Mouse (Mus musculus) hindlimb bud, embryonic 11.5 days (tissue): ENCODE measurements around the gene Bclaf3.
"Not testable (repeated sequence)": the region's sequence is repeated elsewhere in the genome, so short reads cannot be mapped to it uniquely, and the experiment has no call there.

ENCODE experiments used
- DNase-seq: peaks from one replicate; pipeline ENCODE4 v3.0.0-alpha.2; 2012; ENCODE audit warnings: low read depth, low spot score; ENCODE audit errors: extremely low spot score

Gene Bclaf3

DNA sequence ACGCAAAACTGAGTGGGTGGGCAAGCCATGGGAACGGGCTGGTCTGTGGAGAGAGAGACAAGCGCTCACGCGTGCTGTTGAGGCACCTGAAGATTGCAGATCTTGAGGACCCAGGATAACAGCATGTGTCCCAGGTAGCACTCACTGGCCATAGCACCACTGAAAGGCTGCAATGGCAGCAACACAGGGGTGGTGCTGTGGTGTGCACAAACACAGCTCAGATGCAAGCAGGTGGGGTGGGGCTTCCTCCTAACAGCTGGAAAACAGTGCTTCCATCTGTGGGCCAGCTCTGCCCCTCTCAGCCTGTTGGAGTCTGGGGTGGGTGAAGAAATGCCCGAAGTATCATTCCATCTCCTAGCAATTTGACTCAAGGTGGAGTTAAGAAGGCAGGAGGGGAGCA, at the start of gene Bclaf3:
TSS of gene Bclaf3 (plus strand) at position 301 of the 400 bp plus-strand sequence.
- DNase-seq, result no peak

DNA sequence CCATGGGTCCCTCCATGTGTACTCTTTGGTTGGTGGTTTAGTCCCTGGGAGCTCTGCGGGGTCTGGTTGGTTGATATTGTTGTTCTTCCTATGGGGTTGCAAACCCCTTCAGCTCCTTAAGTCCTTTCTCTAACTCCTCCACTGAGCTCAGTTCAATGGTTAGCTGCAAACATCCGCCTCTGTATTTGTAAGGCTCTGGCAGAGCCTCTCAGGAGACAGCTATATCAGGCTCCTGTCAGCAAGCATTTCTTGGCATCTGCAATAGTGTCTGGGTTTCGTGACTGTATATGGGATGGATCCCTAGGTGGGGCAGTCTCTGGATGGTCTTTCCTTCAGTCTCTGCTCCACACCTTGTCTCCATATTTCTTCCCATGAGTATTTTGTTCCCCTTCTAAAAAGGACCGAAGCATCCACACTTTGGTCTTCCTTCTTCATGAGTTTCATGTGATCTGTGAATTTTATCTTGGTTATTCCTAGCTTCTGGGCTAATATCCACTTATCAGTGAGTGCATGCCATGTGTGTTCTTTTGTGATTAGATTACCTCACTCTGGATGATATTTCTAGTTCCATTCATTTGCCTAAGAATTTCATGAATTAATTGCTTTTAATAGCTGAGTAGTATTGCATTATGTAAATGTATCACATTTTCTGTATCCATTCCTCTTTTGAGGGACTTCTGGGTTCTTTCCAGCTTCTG, 48.1 kb upstream of the Bclaf3 start:
- DNase-seq, result not testable (repeated sequence)

DNA sequence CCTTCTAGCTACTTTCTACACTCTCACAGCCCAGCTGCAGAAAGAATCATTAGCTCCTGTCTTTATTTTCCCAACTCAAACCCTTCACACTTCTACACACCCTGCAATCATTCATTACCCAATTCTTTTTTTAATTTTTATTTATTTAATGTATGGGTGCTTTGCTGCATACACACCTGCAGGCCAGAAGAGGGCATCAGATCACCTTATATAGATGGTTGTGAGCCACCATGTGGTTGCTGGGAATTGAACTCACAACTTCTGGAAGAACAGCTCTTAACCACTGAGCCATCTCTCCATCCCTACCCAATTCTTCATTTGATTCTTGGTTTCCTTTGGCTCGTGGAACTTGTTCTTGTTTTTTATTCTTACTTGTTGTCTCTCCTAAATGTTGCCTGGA, 42.2 kb upstream of the Bclaf3 start:
- no peak for DNase-seq

DNA sequence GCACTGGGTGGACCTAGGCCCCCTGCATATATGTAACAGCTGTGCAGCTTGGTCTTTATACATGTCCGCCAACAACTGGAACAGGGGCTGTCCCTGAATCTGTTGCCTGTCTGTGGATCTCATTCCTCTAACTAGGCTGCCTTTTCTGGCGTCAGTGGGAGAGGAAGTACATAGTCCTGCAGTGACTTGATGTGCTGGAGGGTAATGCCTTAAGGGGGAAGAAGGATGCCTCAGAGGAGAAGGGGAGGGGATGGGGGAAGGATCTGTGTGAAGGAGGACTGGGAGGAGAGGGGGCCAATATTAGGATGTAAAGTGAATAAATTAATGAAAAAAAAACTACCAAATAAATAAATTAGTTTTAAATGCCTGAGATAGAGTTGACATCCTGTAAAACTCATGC, 23.3 kb upstream of the Bclaf3 start:
- DNase-seq, result no peak

DNA sequence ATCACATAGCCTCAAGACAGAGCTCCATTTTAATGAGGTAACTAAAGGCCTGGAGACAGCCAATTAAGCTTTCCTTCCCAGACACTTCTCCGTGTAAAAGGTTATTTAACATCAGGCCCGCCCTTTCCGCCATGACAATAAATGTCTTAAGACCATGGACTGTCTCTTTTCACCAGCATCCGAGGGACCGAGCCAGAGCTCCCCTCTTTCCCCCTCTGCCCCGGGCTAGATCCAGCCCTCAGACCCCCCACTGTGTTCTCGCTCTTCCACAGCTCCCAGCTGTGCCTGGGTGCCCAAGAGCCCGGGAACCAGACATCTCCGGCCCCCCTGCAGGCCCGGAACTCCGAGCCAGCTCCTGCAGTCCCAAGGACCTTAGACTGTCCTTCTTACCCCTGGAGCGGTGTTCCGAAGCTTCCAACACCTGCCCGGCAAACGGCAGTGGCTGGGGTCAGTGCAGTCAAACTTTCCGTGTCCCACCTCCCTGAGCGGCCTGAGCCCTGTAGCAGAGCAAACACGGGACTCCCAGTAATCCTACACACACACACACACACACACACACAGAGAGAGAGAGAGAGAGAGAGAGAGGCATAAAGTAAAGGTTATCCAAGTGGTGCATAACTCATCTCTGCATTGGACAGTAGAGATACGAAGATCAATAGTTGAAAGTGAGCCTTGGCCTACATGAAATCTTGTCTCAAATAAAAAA, 18.0 kb upstream of the Bclaf3 start:
- DNase-seq, result no peak

DNA sequence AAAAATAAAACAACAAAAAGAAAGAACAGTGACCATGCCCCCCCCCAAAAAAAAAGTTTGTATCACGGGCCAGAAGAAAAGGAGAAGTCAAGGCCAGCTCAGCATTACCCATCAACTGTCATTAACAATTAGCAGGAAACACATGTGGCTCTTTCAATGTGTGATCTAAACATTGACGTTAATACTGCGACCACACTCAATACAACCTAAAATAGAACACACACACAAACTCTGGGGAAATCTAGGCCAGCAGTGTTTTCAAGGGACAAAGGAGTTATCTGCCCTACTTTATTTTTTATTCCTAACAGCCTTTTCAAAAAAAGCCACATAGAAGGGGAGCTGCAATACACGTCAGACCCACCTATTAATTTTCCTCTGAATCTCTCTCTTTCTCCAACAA, 17.4 kb upstream of the Bclaf3 start:
- no peak for DNase-seq

DNA sequence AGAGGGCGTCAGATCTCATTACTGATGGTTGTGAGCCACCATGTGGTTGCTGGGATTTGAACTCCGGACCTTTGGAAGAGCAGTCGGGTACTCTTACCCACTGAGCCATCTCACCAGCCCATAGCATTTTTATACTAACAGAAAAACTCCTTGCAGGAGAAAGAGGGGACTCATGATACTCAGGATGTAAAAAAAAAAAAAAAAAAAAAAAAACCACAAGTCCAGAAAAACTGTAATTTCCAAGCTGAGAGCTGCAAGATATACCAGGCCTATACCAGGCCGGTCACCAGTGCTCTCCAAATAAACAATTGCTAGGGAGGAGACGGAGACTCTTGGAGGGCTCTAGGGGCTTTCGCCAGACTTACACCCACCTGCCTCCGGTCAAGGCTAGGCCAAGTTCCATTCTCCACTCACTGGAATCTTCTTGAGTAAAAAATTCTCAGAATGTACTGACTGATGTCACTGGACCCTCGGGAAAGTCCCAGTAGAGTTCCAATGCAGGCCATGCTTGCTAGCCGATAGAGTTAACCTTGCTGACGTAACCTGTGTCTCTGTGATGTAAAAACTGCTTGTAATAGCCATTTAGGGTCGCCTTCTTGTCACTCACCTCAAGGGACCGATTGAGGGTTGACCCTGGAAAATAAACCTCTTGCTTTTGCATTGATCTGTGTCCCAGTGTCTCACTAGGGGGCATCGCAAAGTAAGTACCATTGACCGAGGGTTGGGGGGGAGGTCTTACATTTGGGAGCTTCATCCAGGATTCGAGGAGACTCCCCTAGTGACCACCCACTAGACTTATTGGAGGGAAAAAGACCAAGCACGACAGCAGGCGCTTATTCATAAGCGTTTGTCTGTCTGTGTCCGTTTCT, 16.4 kb upstream of the Bclaf3 start:
- no peak for DNase-seq

DNA sequence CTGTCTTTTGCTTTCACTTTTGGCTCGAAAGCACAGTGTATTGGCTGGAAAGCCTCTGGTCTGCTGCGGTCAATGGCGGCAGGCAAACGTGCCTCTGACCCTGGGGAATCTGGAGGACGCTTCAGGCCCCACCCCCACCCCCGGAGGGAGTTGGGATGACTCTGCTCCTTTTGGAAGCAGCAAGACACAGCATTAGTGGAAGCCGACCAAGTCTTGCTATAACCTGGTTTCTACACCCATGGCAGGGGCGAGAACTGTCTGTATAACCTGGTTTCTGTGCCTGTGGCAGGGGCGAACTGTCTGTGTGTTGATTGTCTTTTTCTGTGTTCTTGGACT, 15.8 kb upstream of the Bclaf3 start:
- no peak for DNase-seq

DNA sequence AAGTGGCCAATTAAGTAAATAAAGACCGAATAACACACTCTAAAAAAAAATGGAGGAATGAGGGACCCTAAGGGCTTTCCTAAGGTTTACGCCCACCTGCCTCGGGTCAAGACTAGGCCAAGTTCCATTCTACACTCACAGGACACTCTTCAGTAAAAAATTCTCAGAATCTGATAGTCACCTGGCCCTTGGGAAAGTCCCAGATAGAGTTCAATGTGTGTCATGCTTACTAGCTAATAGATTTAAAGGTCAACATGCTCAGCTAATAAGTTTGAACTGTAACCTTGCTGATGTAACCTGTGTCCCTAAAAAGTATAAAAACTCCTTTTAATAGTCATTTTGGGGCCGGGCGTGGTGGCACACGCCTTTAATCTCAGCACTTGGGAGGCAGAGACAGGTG, 10.9 kb upstream of the Bclaf3 start:
- no peak for DNase-seq

DNA sequence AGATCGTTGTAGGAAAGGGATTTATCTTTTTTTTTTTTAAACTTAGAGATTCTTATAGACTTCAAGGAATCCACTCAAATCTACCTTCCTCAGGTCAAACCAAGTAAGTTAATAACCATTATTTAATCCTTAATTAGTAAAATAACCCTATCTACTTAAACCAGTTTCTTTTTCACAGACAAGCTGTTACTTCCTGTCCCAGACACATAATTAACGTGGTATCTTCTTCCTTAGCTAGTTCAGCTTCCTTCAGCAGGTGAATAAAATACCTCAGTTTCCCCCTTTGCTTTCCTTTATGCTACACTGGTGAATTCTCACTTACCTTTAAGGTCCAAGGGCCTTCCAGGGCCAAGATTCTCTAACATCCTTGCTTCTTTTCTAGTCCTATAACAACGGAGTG, 4.7 kb upstream of the Bclaf3 start:
- DNase-seq, result no peak

DNA sequence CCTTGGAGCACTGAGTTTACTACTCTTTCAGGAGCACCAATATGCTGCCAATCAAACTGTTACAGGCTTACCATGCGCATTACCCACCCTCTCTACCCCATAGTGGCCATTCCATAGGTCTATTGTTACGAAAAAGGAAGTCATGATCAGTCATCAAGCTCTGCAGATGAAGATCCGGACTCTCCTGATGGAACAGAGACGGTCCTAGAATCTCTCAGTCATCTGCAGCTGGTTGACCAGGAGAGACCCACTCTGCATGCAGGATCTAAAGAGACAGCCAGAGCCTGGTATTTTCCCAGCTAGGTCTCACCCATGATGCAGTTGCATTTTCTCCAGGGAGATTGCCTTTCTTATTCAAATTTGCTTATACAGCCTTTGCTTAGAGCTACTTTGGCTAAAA, 3.8 kb upstream of the Bclaf3 start:
- DNase-seq, result no peak

DNA sequence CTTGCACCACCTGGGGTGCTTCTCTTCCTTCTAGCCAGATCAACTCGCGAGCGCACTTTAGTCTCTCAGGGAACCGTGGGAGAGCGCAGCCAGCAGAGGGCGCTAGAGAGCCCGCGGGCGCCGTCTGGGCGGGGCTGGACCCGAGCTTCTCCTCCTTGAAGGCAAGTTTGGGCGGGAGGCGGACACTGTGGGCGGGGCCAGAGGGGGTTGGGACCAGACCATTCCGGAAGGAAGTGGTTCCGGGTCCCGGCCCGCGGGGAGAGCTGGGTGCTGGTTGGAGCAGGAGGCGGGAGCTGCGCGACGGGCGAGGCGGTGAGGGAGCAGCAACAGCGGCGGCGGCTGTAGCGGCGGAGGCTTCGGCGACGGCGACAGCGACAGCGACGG, 5.9 kb downstream of the Bclaf3 start:
- DNase-seq, result peak; percentile 54

DNA sequence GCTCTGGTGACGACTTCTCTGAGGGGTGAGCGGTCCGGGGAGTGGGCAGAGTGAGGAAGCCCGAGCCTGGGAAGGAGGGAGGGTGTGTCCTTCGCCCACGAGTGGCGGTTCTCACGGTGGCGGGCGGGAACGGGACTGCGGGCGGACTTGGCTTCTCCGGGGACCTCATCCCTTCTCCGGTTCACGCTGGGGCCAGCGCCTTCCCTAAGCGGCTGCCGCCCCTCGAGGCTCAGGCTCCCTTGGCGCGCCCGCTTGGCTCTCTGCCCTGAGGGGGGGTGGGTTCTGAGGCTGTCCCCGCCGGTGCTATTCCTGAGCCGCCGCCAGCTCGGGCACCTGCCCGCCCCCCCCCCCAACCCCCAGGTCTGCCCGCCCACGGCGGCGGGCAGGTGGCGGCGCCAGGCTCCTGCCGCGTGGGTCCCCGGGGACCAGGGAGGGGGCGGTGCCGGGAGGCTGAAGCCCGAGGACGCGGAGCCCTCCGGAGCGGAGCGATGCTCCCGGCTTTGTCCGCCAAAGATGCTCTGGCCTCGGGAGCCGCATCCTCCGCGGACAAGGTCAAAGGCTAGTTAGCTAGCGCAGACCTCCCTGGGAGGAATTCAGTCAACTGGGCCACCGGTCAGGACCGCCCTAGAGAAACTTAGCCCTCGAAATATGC, 6.4 kb downstream of the Bclaf3 start:
- no peak for DNase-seq

DNA sequence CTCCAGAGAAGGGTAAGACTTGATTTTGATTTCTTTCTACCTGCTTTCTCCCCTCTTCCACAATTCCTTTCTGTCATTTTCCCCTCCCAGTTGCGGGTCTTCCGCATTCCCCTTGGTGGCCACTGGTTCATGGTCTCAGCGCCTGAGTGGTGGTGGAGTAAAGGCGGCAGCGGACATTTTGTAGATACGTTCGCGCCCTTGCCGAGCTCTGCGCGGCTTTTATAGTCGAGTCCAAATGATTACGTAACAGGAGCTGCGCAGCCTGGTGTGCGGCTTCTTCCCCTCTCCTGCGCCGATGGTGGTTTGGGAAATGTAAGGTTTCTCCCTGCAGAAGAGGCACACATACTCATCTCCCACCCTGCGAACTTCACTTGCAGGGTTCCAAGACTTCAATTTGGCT, 15.4 kb downstream of the Bclaf3 start:
- no peak for DNase-seq

DNA sequence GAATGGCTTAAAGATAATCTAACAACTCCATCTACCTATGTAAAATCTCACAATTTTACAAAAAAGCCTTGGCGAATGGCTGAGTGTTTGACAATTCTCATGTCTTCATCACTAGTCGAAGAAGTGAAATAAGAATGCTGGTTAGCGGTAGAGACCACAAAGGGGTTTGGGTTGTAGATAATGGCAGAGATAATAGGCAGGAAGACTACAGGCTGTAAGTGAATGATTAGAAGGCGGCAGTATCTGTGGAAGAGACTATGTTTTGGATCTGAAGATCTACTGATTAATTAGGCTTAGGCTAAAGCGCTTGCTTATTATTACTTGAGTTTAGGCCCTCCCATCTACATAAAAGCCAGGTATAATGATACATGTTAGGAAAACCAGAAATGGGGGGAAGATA, 20.6 kb downstream of the Bclaf3 start:
- DNase-seq, result no peak

DNA sequence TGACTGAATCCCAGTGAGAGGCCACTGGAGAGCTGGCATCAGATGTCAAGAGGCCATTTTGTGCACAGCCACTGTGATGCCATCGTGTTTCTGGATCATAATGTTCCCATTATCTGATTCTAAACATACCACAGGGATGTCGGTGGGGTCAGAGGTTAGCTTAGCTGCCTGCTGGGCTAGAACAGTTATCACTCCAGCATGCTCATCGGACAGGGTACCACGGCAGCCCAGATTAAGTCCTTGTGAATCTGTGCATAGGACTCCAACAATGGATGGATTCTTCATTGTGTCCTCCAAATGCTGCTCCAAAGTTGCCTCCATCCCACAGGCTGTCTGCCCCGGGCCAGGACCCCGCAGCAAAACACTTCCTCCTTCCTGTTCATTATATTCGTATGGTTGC, 58.2 kb downstream of the Bclaf3 start:
- not testable (repeated sequence) for DNase-seq

DNA sequence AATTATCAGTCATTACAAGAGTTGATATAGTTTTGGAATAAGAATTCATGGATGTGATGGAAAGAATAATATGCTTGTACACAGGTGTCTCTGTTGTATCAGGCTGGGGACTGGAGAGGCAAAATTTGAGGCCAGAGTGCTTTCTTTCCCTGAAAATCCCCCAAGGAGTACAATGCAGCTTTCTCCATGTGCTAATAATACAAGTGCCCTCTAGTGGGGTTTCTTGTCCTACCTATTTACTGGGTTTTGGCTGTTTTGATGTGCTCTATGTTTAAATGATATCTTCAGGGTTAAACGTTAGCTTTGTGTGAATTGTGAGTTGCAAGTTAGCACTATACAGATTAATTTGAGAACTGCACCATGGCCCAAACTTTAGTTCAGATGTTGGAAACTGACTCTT, 65.1 kb downstream of the Bclaf3 start:
- DNase-seq, result no peak

DNA sequence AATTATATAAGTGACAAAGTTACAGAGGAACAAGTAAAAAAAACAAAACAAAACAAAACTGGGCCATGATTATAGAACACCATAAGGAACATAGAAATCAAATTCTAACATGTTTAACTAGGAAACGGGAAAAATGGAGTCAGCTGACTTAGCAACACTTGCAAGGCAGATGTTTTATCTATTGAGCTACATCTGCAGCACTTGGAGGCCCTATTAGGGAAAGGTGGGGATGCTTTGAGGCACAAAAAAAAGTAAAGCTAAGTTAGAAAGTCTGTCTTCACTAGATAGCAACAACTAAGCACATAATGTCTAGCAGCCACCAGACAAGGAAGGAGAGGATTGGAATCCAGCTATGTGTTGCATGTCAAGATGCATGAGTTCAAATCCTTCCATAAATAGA, 71.0 kb downstream of the Bclaf3 start:
- DNase-seq, result no peak

DNA sequence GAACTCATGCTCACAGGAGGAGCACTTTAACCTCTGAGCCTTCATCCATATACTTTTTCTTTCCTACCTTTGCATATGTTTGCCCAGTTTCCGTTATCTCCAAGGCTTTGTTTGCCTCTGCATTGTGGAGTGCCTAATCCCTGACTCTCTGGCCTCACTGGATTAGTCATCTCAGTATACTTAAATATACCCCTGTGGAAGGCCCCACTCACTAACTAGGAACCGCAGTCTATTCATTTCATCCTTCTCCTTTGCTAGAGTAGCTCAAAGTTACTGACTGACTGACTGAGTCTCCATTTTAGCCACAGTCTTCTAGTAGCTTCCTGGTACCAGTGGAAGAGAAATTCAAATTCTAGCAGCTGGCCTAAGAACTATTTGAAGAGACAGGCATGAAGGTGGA, 78.3 kb downstream of the Bclaf3 start:
- DNase-seq, result no peak

DNA sequence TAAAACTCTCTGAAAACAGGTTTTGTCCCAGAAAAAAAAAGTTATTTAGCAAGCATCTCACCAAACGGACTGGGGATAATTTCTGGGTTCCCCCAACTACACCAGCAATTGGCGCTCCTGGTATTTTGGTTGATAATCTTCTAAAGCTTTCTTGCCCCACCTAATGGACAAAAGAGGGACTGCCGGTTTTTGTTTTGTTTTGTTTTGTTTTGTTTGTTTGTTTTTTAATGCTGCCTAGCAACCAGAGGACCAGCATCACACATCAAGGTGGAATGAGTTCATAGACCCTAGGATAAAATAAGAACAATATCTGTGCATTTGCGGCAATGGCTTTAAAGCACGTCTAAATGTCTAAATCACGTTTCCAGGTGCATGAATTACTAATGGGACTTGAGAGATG, 80.4 kb downstream of the Bclaf3 start:
- DNase-seq, result peak; percentile 12

DNA sequence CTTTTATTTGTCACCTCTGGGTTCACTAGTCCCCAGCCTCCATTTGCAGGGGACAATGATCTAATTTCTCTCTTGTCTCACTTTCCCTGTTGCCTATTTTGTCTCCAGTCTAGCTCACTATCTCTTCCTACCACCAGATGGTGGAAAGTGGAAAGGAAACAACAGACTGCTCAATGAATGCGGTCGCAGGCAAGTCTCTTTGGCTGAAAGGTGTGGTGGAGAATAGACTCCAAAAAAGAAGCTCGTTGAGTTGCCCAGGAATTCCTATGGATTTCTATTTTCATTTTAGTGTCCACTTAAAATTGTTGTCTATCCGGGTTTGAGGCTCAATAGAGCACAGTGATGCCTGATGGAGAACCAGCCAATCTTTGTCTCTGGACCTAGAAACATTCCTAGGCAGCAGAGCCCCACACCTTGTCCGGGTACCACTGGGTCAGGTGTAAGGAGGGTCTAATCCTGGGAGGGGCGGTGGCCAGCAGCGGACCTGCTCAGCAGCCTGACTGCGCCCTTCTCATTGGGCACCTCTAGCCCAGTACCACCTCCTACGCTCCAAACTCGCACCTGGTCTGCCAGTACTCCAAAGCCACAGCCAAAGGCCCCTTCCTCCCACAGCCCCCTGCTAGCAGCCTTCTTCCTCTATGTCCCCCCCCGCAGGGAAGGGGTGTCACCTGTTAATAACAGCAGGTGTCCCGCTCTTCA, 99.9 kb downstream of the Bclaf3 start:
- DNase-seq, result no peak
